Mouse (Mus musculus) G1E (cell line): ENCODE measurements around the gene Tcf7l1. TPM values are rescaled to one million over a fixed set of nuclear protein-coding genes. Genes with fewer than 3 reads are reported as not detected.

Experiments used
- ATAC-seq: 2 replicates; pipeline ENCODE4 v1.8.0; 2016; ENCODE audit warnings: mild to moderate bottlenecking; ENCODE audit not compliant: insufficient number of reproducible peaks, poor library complexity, low FRiP score, severe bottlenecking; ENCODE audit errors: extremely low read depth
- DNase-seq: peaks from one replicate; pipeline ENCODE4 v3.0.0; 2012; ENCODE audit warnings: low spot score
- H3K27me3 ChIP-seq: 2 replicates; pipeline ENCODE4 v1.6.1; 2012; ENCODE audit warnings: mild to moderate bottlenecking, low read length, inconsistent platforms; ENCODE audit not compliant: insufficient read depth
- H3K36me3 ChIP-seq: replicated peaks from 2 replicates; pipeline ENCODE3; 2012; ENCODE audit warnings: mild to moderate bottlenecking, inconsistent platforms
- H3K4me1 ChIP-seq: 2 replicates; pipeline ENCODE4 v1.6.1; 2012; ENCODE audit warnings: low read depth, low read length, inconsistent platforms, mixed read lengths; ENCODE audit not compliant: insufficient read depth
- H3K4me3 ChIP-seq: 2 replicates; pipeline ENCODE4 v1.5.1; 2012; ENCODE audit warnings: low read depth, mild to moderate bottlenecking, inconsistent platforms, low read length, moderate library complexity, mixed read lengths
- H3K9me3 ChIP-seq: replicated peaks from 2 replicates; pipeline ENCODE4 v1.6.1; 2012; ENCODE audit warnings: inconsistent platforms
- CTCF ChIP-seq: IDR thresholded peaks from 2 replicates; pipeline ENCODE4 v1.5.1; 2012; ENCODE audit warnings: low read depth, low read length, inconsistent platforms, mixed read lengths
- GATA1 ChIP-seq: IDR thresholded peaks from 2 replicates; pipeline ENCODE4 v1.6.1; 2012; ENCODE audit warnings: borderline replicate concordance, low read length, inconsistent platforms, mixed read lengths
- GATA2 ChIP-seq: IDR thresholded peaks from 2 replicates; pipeline ENCODE4 v1.6.1; 2012; ENCODE audit warnings: low read depth, low read length, inconsistent platforms, borderline replicate concordance
- POLR2AphosphoS5 ChIP-seq: IDR thresholded peaks from 2 replicates; pipeline ENCODE4 v1.6.1; 2012; ENCODE audit warnings: low read depth, low read length, inconsistent platforms; ENCODE audit not compliant: insufficient replicate concordance
- TAL1 ChIP-seq: conservative IDR thresholded peaks from 2 replicates; pipeline ENCODE4 v1.6.1; 2012; ENCODE audit warnings: low read depth, low read length, inconsistent platforms, mixed read lengths
- polyA plus RNA-seq: library from polyadenylated mRNA; stranded (reverse); fragments of >175 nt; gene quantifications from 2 replicates; pipeline ENCODE4 v1.2.3, GENCODE M21; 2012
- total RNA-seq, 2 experiments: library from RNA; stranded (forward) in 1 of 2; stranded (reverse) in 1 of 2; fragments of 200-1000 nt in 1 of 2; fragments of >200 nt in 1 of 2; fragmentation: Nextera tagmentation in 1 of 2; gene quantifications; 2 replicates each; pipeline ENCODE4 v1.2.3; 2014 to 2017

Tcf7l1 gene
- total and polyA plus RNA-seq, 3 experiments, result 0.38 TPM; not detected in 2

DNA sequence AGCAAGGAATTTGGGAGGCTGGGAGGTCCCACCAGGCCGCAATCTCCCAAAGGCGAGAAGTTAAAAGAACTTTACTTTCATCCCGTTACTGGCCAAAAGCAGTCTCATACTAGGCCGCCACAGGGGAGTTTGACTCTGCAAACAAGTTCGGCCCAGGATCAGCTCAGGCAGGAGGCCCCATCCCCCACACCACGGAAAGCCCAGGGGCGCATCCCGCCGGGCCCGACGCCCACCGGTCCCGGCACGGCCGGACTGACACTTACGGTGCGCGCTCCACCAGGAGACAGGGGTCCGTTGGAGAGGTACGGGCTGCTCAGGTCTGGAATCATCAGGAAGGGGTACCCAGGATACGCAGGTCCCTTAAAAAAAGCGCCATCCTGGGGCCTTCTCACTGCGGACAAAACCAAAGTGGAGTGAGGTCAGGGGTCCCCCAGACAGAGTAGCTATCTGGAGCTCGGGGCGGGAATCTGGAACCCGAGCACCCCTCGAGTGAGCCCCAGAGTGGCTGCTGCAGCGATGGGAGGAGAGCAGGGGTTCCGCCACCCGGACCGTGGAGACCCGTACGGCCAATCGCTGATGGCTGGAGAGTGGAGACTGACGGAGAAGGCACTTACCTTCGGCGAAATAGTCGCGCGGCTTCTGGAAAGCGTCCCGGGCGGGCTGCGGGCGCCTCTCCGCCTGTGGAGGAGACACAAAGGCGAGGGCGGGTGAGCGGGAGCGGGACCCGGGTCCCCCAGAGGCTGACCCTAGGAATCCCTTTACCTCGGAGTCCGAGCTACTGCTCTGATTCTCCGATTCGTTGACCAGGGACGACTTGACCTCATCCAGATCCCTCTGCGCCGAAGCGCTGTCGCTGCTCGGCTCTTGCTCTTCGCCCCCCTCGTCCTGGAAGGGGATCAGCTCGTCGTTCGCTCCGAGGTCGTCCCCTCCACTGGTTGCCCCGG, 834 bp downstream of the Tcf7l1 start:
- Histone ChIP-seq H3K27me3 (peaks cover 17% of the 10 kb centered on the region), H3K9me3 (peaks cover 17% of the 10 kb centered on the region), H3K36me3 (no peaks in the 10 kb centered on the region), H3K4me3 (no peak overlapping the region), H3K4me1 (no peaks in the 10 kb centered on the region)
- no peak for TF ChIP-seq GATA1
- TF ChIP-seq POLR2AphosphoS5, result no peak
- ATAC-seq (no peak), DNase-seq (no peak)

DNA sequence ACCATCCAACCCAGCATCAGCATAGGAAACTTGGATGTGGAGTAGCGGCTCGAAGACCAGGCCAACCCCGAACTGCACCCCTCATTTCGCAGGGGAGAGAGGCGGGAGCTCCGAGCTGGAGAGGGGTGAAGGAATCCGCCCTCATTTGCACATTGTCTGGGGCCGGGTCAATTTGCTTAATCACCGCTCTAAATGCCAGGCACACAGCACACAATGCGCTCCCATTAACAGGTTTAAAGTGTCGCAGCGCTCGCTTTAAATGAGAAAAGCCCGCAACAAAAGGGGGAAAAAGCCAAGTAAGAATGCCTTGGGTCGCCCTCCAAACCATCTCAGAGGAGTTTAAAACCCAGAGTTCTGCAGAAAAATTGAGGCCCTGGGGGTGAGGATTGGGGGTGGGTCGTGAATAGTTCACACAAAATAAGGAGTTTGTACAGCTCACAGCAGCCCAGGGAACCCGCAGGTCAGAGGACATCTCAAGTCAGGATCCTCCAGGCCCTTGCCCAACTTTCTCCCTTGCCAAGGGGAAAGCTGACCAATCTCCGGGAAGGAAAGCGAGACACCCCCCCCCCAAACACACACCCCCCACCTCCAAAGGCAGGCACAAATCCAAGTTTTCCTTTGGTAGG, 1.6 kb downstream of the Tcf7l1 start:
- no peak overlapping the region for H3K4me3 ChIP-seq
- no peak for TF ChIP-seq CTCF
- TF ChIP-seq GATA2, result no peak
- no peak for TF ChIP-seq TAL1
- no peak for TF ChIP-seq GATA1
- no peak for TF ChIP-seq POLR2AphosphoS5
- H3K4me1 ChIP-seq, result no peaks in the 10 kb centered on the region
- DNase-seq (no peak), ATAC-seq (no peak)
- peaks cover 17% of the 10 kb centered on the region for H3K27me3 ChIP-seq
- no peaks in the 10 kb centered on the region for H3K36me3 ChIP-seq
- peaks cover 17% of the 10 kb centered on the region for H3K9me3 ChIP-seq

DNA sequence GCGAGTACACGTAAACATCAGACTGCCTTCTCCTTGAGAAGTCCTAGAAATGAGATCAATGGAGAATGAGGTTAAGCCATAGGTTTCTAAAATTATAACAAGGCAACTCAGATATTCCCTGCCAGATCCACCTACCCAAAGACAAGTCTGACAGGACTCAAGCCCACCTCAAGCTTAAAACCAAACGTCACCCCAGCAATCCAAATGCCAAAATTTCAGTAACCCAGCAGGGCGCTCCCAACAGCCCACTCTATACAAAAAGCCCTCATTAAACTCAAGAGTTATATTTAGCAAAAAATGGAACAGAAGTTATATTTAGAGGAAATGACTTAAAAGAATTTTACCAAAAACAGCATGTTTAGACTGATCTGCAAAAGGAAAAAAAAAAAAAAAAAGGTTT, 5.3 kb downstream of the Tcf7l1 start:
- TF ChIP-seq CTCF, result no peak
- TF ChIP-seq POLR2AphosphoS5, result no peak
- no peak for TF ChIP-seq GATA1
- TF ChIP-seq TAL1, result no peak
- TF ChIP-seq GATA2, result no peak
- ATAC-seq (no peak), DNase-seq (no peak)
- Histone ChIP-seq H3K9me3 (peaks cover 9% of the 10 kb centered on the region), H3K4me3 (no peak overlapping the region), H3K4me1 (no peaks in the 10 kb centered on the region), H3K36me3 (no peaks in the 10 kb centered on the region), H3K27me3 (peaks cover 12% of the 10 kb centered on the region; the same call in 1 of the 2 replicates)

DNA sequence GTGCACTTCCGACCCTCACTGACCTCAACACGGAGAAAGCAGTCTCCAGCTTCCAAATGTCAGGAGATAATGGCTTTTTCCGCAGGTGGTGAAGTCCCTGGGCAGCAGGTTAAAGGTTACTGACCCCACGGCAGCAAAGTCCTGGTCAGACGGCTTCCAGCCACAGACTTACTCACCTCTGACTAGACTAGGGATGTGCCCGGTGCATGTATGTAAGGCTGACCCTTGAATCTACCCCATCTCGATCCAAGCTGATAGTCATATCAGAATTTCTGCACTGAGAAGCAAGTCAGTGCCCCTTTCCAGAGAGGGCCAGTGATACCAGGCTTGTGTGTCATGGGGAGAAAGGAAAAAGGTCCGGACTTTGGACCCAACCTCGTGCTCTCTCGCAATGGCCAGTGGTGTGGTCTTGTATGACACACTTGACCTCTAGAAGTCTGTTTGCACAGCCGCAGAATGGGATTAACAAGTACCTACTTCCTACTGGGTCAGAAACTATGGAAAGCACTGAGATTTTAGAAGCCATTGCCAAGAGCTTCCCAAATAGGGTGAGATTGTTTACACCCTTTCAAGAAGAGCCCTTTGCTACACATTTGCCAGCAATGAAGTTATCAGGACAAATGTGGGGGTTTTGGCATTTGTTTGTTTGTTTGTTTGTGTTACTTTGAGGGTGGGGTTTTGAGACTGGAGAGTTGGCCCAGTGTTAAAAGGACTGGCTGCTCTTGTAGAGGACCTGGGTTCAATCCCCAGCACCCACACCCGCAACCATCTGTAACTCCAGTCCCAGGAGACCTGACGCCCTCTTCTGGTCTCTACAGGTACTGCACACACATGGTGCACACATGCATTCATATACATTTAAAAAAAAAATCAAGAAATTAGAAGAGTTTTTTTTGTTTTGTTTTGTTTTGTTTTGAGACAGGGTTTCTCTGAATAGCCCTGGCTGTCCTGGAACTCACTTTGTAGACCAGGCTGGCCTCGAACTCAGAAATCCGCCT, 10.0 kb downstream of the Tcf7l1 start:
- Histone ChIP-seq H3K9me3 (no peaks in the 10 kb centered on the region), H3K27me3 (0 out of 2 replicates have a peak, but pooled peaks cover 4% of the 10 kb centered on the region), H3K36me3 (no peaks in the 10 kb centered on the region), H3K4me3 (no peak overlapping the region), H3K4me1 (no peaks in the 10 kb centered on the region)
- TF ChIP-seq TAL1 (no peak), GATA1 (no peak), CTCF (no peak), GATA2 (no peak), POLR2AphosphoS5 (no peak)
- DNase-seq, result no peak
- no peak for ATAC-seq

DNA sequence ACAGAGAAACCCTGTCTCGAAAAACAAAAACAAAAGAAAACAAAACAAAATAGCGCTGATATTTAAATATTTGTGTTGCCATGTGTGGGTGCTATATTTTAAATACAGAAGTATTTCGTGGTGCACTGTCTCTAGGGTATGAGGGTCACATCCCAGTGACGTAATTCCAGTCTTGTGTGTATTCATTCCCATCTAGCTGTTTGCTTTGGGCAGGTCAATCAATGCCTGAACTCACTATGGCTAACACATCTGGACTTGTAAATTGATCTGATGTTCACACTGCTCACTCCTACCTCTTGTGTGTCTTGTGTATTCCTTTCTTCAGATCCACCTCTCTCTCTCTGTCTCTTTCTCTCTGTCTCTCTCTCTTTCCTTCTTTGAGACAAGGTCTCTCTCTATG, 11.8 kb downstream of the Tcf7l1 start:
- Histone ChIP-seq H3K4me3 (no peak overlapping the region), H3K36me3 (no peaks in the 10 kb centered on the region), H3K27me3 (0 out of 2 replicates have a peak, but pooled peaks cover 4% of the 10 kb centered on the region), H3K9me3 (no peaks in the 10 kb centered on the region), H3K4me1 (no peaks in the 10 kb centered on the region)
- no peak for DNase-seq
- TF ChIP-seq POLR2AphosphoS5, result no peak
- no peak for TF ChIP-seq GATA1
- no peak for TF ChIP-seq CTCF
- no peak for TF ChIP-seq GATA2
- TF ChIP-seq TAL1, result no peak
- no peak for ATAC-seq

DNA sequence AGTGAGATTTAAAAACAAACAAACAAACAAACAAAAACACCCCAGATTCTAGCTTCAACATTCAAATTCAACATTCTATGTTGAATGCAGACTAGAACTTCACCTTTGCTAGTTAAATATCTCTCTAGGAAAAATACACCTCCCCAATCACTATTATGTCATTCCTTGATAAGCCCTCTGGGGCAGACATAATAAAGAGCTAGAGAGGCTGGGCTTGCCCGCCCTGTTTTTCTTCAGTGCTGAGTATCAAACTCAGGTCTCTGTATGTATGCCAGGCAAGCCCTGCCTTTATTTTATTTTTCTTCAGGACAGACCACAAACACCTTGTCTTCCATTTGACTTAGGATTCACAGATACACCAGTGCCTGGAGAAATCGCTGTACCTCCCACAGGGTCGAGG, 14.8 kb downstream of the Tcf7l1 start:
- Histone ChIP-seq H3K4me3 (no peak overlapping the region), H3K4me1 (no peaks in the 10 kb centered on the region), H3K9me3 (no peaks in the 10 kb centered on the region), H3K36me3 (no peaks in the 10 kb centered on the region), H3K27me3 (no peaks in the 10 kb centered on the region)
- ATAC-seq (no peak), DNase-seq (no peak)
- TF ChIP-seq GATA2 (no peak), CTCF (no peak), POLR2AphosphoS5 (no peak), TAL1 (no peak), GATA1 (no peak)
